Mouse (Mus musculus) urinary bladder, postnatal 4 days (tissue): ENCODE measurements at regions not wholly inside any gene's neighbourhood (a gene's known extent, or its start where the extent isn't known, plus 50 kb on each side); places are given as distances from the start of the nearest gene placed in this dataset.

Source experiments
- DNase-seq, 2 experiments: peaks; one replicate each; pipeline ENCODE4 v3.0.0; 2021 to 2022; ENCODE audit warnings: low spot score in 2 of 2

DNA sequence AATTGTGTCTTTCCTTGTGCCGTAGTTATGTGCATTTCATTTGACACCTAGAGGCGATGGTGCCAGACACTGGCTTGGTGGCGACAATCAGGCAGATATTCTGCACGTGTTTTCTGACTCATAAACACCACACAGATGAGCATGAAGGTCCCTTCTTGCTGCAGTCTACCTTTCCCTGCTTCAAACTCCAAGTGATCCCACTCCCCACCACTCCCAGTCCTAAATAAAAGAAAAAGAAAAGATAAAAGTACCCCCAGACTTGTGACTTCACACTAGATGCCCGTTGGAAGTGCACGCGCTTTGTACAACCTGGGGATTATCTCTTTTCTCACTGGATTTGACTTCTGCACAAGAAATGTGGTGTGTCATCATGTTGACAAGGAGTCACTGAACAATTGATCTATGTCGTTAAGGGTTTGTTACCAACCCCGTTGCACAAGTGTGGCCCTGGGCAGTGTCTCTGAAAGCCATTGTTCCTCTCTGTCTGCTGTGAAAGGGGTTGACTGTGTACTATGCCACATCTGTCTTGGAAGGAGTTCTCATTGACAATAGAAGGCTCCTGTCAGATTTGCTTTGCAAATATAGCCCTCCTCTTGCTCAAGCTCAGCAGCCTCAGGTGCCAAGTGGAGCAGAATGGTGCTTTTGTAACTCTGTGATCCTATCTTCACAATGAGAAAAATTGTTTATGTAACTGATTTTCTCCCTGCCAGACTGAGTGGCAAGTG is 140.1 kb downstream of the Ppp4r2 start:
- no peak for DNase-seq

DNA sequence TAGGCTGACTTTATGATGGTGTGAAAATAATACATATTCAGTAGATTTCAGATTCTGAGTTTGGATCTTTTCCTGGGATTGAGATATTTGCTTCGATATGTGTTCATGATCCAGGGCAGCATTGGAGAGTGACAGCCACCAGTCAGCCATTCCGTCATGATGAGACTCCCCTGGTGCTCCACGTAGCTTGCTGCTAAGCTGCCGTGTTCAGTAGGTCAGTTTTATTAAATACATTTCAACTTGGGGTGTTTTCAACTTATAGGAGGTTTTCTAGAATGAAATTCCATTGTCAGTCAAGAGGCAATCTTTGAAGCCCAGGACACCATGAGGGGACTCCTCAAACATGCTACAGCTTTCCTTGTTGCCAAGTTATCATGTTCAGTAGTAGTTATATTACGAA is 141.3 kb downstream of the Ppp4r2 start:
- DNase-seq, result no peak

DNA sequence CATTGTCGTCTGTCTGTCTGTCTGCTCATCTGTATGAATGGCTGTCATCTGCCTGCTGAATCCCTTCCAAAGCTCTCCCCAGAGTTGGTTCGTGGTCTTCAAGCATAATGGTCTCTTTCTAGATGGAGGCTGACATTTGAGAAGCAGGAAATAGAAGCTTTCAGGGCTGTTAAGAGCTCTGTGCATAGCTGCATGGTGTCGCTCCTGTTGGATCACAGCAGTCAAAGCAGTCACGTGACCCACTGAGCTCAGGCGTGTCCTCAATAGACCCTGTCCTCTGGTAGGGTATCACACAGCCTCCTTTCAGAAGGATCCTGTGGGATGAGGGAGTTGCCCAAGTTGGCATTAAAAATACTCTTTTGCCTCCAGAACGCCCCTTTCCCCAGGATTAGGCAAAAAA is 142.4 kb downstream of the Ppp4r2 start:
- DNase-seq, result no peak

- no peak for DNase-seq
Observed at GRCm38 (mm10) chr6:100977201-100977691, 143.8 kb downstream of the Ppp4r2 start.

DNA sequence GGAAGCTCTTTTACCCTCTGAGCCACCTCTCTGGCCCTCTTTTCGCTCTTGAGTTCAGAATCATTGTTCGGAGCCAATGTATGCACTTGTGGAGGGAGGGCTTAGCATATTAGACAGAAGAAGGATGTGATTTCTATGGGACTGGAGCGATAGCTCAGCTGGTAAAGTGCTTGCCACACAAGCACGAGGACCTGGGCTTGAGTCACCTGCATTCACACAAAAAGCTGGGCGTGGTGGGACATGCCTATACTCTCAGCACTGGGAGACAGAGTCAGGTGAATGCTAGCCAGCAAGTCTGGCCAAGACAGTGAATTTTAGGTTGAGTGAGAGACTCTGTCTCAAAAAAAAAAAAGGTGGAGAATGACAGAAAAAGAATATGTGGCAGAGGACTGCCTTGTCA is 144.7 kb downstream of the Ppp4r2 start:
- no peak for DNase-seq

GRCm38 (mm10) chr6:100978727-100979460 is 145.5 kb downstream of the Ppp4r2 start:
- no peak for DNase-seq

- no peak for DNase-seq
Observed at GRCm38 (mm10) chr6:100980156-100980555, 146.7 kb downstream of the Ppp4r2 start.

DNA sequence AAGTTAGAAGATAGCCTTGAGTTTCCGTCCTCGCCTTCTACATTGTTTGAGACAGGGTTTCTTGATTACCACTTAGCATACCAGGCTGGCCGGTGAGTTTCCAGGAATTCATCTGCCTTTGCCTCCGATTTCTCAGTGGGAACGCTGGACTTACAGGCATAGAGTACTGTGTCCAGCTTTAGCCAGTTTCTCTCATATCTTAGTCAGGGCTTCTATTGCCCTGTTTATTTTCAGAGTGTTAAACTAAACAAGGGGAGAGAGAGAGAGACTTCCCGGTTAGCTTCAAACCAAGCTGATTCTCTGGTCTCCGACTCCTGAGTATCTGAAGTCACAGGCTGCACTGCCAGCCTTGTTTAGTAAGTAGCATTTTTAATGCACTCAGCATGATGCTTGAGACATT is 151.4 kb downstream of the Ppp4r2 start:
- no peak for DNase-seq

DNA sequence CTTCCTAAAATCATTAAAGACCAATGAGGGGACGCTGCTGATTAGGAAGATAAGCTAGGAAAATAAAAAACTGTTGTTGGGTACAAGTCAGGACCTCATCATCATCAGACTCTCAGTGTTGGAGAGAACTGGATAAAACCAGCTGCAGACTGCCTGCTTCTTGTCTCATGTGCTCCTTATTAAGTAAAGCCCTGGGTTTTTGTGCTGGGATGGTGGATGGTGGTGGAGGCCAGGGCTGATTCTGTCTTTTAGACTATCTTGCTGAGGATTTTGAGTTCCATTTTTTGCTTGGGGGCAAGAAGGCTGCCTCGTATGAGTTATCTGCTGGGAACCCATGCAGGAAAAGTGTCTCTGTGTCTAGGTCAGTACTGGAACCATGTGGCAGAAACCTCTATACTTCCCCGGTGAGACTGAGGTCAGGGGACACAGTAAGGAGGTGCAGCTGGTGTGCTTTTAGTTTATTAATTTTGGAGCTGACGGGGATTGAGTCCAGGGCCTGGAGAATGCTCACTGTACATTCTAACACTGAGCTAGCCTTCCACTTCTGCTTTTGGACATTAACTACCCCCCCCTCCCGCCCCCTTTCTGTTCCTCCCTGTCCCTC is 152.0 kb downstream of the Ppp4r2 start:
- no peak for DNase-seq

- no peak for DNase-seq
Observed at GRCm38 (mm10) chr6:100988521-100988920, 155.1 kb downstream of the Ppp4r2 start.

DNA sequence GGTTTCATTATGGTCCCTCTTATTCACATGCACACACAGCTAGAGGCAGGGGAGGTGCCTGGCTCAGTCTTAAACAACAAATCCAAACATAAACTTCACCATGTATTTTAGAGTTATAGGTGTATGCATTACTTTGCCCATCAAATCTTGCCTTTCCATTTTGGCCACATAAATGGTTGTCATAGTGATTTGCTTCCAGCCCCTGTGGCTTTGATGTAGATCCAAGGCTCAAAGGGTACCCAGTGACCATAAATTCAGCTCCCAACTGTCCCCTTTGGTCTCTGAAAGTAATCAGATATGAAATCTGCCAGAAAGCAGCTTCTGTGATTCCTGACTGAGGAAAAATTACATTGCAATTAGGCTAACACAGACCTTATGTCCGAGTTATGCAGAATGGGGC is 160.0 kb downstream of the Ppp4r2 start:
- no peak for DNase-seq

DNA sequence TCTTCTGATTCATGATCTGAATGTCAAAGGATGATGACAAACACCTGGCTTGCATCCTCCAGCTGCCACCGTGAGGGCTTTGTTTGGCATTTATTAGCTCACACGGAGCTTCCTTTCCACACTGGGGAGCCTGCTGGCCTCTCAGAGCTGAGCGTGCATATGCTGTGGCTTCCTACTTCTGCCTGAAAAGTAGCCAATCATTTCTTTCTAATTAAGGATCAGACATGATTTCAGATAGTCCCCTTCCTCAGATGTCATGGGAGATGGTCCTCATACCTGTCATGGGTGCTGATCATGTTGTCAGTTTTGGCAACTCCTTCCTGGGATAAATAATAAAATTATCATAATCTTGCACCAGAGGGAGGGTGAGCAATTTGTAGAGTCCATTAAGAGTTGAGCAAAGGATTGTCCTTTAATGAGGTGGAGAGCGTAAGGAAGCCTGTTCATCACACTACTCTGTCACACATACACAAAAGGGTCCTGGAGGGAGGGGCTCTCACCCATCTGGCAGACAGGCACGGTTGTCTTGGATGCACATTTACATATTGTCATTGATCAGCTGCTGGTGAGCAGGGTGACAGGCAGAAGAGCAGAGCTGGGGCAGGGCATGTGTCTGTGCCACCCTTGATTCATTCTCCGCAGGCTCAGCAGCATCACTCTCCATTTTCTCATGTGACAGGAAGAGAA is 162.6 kb downstream of the Ppp4r2 start:
- no peak for DNase-seq

GRCm38 (mm10) chr6:100998285-100998684 is 164.9 kb downstream of the Ppp4r2 start:
- DNase-seq, result no peak

- DNase-seq, result no peak
Observed at GRCm38 (mm10) chr6:101003901-101004300, 170.5 kb downstream of the Ppp4r2 start.

DNA sequence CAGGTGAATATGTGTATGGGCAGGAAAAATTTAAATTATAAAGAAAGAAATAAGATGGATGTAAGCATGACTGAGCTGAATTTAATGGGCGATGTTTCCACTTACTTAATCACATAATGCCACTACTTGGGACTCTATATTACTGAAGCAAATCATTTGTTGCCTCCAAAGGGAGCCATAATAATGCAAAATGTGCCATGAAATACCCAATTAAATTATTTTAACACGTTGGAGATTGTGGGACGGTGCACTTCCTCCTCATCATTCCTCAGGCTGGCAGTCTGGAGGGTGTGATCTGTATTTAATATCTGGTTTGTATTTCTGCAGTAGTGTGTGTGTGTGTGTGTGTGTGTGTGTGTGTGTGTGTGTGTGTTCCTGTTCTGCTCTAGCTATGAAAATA is 188.2 kb downstream of the Ppp4r2 start:
- no peak for DNase-seq

GRCm38 (mm10) chr6:101025816-101026215 is 192.4 kb downstream of the Ppp4r2 start:
- DNase-seq, result no peak

DNA sequence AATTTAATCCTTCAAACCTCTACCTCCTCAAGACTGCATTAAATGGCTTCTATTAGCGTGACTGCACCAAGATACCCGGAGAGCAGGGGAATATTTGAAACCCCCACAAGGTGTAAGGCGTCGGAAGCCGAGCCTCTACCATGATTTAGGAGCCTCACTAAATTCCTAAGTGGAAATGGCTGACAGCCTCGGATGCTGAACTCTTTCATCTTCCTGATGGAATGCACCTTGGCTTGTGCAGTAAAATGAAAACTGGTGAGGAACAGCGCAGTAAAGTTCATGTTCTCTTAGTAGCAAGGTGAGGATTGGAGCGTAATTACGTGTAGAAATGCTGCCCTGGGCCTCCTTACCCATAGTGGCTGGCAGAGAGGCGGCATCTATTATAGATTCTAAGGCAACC is 194.0 kb downstream of the Ppp4r2 start:
- no peak for DNase-seq

DNA sequence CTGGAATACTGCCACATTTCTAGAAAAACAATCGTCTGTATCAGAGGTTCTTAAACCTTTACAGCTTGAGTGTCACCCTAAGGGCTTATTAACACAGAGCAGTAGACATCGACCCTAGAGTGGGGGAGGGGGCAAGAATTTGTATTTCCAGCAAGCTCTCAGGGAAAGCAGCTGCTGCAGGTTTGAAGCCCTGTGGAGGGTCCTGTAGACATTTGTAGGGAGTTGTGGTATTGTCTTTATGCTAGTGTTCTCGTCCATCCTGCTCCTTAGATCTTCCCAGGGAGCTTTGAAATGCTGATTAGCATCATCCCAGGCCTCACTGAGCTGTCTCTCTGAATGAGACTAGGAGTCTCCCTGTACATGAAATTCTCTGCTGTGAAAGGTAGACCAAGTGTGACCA is 196.0 kb downstream of the Ppp4r2 start:
- no peak for DNase-seq

DNA sequence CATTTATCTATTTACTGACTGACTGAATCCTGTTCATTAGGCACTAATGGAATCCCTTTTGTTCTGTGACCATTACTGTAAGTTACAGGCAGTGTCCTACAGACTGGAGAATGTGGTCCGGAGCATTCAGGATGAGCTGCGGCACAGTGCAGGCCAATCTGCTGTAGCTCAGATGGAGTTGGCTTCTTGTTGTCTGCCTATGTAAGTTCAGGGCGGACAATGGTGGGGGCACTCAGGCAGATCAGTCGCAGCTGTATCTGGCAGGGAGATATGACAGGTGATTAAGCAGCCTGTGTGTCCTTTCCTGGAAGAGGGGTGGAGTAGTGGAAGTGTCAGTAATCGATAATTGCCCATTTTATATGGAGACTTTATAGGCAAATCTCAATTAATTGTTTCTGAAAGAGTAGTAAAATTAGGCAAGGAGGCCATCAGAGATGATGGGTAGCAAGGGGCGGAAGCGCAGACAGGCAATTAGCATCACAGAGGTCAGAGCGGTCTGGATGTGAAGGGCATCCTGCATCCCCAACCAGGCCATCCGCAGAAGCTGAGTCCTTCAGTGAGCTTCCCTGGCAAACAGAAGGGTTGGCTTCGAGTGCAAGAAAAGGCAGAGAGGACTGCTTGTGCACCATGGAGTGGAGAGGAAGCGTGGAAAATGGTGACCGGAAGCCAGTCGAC is 197.2 kb downstream of the Ppp4r2 start:
- no peak for DNase-seq

DNA sequence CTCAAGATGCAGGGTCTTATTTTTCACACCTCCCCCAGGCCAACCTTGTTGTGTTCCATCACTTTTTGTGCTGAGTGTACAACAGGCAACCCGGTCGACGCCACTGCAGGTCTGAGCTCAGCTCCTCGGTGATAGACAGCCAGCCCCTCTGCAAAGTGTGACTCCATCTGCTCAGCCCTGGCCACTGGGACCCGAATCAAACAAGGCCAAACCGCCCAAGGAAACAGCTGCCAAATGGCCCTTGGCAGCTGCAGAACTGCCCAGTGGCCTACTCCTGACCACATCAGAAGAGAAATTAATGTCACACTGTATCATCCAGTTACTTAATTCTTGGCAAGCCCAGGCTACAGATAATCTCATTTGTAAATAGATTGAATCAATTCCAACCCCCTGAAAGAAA is 213.3 kb downstream of the Ppp4r2 start:
- DNase-seq, result no peak

DNA sequence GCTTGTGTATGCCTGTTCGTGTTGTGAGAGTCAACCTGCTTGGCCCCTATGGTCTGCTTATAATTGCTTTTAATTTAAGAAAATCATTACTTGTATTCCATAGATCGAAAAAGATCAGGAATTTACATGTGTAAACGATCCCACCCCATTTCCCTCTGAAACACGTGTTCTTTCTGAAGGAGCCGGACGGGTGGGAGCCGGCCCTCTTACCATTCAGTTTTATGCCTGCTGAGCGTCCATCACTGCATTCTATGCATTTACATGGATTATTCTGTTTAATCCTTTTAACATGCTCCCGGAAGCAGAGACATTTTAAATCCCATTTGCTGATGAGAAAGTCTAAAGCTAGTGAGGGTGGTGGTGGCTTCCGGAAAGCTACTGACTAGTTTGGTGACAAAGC is 213.8 kb downstream of the Ppp4r2 start:
- DNase-seq, result no peak

DNA sequence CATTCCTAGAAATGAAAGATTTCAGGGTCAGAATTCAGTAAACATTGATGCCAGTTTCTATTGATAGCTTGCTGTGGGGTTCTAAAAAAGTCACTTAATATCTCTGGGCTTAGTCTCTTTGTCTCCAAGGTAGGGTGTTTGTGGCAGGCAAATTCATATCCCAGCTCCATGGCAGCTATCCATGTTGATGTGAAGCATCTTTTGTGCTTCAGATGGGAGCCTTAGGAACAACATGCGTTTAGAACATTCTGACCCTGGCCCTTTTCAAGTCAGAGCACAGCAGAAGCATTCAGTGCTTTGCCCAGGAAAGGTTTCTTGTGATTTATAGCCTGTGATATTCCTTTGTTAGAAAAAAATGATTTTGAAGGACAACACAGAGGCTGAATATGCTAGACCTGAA is 215.0 kb downstream of the Ppp4r2 start:
- no peak for DNase-seq
